Mouse (Mus musculus) testis, adult 2 months (tissue): ENCODE results near the gene Scgb1a1.

Experiments used
- CTCF ChIP-seq: fragments of 200-500 bp; IDR thresholded peaks from 2 replicates; pipeline ENCODE4 v1.5.1; 2012; ENCODE audit warnings: low read depth, mild to moderate bottlenecking, inconsistent platforms, low read length, moderate library complexity; ENCODE audit not compliant: control insufficient read depth, insufficient read depth, insufficient replicate concordance
- POLR2A ChIP-seq: fragments of 200-500 bp; IDR thresholded peaks from 2 replicates; pipeline ENCODE4 v1.6.1; 2012; ENCODE audit warnings: low read depth, mild to moderate bottlenecking, inconsistent platforms, low read length, moderate library complexity; ENCODE audit not compliant: control insufficient read depth

DNA sequence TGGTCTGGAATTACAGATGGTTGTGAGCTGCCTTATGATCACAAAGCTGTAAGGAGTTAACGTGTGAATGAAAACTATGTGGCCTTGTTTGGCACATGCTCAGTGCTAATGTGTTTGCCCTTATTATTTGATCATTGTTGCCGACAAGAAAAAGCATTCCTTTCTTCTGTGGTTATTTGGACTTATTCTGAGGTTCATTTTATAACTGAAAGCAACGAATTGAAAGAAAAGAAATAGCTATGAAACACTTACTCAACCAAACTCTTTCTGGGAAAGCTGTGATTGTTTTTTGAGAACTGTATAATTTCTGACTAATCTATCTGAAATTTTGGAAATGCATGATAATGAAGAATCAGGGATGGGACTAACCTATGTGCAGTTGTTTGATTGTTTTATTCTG lies 52.7 kb downstream of the Scgb1a1 start:
- TF ChIP-seq CTCF = no peak
- TF ChIP-seq POLR2A = no peak
